Mouse (Mus musculus): ENCODE results near the gene Zfp60.

- TF ChIP-seq CTCF (IDR thresholded peaks at IDR 0.05; ENCODE audit: low read depth) (no peak), EP300 (optimal IDR thresholded peaks at IDR 0.05) (no peak)
Observed at GRCm38 (mm10) chr7:27732508-27732907, 1.3 kb downstream of the Zfp60 start.

All from stomach, postnatal 0 days (tissue).